Mouse (Mus musculus) layer of hippocampus, adult 9-10 months (tissue): ENCODE measurements around the gene Tnni2.

Experiments
- DNase-seq: peaks from one replicate; pipeline ENCODE4 v3.0.0; 2022; ENCODE audit warnings: low spot score

Gene Tnni2

DNA sequence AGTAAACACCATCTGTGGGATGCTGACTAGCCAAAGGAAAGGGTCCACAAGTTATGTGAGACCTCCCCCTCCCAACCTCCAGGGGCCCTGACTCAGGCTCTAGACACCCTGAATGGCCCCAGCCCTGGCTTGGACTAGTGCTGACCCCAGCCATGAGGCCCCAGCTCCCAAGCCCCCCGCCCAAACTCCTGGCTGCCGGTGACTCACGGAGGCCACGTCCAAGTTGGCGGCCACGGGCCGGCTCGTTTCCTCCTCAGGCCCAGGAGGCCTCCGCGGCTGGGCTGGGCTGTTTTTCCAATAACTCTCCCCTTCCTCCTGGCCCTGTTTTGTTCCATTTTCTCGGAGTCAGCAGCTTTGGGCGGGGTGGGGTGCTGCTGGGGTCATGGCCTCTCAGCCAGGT is 43.2 kb downstream of the Tnni2 start:
- DNase-seq: no peak

GRCm38 (mm10) chr7:142486751-142487162 is 45.1 kb downstream of the Tnni2 start:
- DNase-seq: no peak

DNA sequence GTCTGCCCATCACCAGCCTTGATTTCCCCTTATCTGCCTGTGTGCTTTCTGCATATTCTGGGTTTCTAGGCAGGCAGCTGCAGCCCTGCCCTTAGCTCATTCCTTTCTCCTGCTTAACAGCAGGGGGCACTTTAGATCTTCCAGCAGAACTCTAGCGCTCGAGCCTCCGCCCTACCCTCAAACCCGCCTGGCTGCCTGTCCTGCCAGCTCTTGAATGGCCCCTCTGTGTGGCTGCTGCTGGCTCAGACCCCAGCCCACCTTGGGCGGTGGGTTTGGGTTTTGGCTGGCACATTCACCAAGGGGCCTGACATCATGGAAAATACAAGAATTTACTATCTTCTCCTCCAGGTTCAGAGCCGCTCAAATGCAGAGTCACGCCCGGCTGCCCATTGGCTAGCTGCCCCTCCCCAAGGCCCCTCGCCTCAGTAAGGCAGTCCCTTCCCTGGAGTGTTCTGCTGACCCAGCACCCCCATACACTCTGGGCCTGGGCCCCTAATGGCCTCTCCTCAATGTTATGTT is 45.8 kb downstream of the Tnni2 start:
- no peak for DNase-seq

GRCm38 (mm10) chr7:142488053-142488452 is 46.4 kb downstream of the Tnni2 start:
- DNase-seq: no peak

DNA sequence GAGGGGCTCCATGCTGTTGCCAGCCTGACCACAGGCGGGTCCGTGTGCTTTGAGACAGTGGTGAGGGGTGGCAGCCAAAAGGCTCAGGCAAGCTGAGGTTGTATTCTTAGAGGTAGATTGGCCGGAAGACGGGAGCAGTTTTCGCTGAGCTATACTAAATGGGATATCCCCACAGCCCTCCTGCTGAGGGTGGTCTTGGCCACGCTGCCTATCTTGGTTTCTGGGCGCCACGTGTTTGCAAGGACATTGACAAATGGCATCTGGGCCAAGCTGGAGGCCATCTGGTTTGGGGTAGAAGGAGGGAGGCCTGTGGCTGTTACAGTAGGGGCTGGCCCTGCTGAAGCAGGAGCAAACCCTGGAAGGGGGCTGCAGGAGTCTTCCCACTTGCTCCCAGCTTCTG is 51.9 kb downstream of the Tnni2 start:
- no peak for DNase-seq
